Mouse (Mus musculus) mouse trophoblast stem cell (cell line): Measurements from ENCODE around the gene Ephb3.
"Not testable (repeated sequence)": the region's sequence is repeated elsewhere in the genome, so short reads cannot be mapped to it uniquely, and the experiment has no call there.

ENCODE experiments used
- in situ Hi-C, 2 experiments: fragments of 300-500 bp; cut with MseI, MboI; formaldehyde crosslinking; loops; 2 replicates in 1 of 2; 3 replicates in 1 of 2; pipeline ENCODE4 v1.15.1; 2025

The Ephb3 gene

DNA sequence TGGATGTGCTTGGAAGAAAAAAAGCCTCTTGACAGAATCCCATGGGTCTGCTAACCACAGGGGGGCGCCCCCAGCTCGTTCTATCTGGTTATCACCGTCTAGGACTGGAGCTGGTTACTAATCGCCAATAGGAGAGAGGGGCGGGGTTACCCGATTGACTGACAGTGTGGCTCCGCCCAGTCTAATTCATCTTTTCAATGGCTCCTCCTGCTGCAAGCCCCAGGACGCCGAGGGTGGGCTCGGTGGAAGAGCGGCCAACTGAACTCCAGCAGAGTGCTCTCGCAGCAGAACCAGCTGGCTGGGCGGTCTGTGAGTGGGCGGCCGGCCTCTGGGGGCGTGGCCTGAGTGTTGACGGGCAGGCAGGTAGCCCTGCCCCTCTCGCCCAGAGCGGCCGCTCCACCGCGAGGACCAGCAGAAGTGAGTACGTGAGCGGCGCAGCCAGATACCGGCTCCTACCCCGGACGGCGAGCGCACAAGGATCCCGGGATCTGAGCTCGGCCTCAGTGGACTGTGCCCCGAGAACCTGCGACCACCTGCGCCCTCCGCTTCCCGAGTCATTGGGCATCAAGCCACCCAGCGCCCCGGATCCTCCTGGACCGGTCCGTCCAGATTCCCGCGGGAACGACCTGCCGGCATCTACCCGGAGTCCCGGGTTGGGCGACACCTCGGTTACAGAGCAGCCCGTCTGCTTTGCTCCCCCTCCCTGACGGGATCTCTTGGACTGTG is at the start of gene Ephb3:
Gene Ephb3 (plus strand): TSS at position 389 of the 726 bp plus-strand sequence.
- in situ Hi-C loops: loop anchor here (5.0 kb wide), 1 partner anchor 188 kb away; no protein-coding TSS in a partner anchor

DNA sequence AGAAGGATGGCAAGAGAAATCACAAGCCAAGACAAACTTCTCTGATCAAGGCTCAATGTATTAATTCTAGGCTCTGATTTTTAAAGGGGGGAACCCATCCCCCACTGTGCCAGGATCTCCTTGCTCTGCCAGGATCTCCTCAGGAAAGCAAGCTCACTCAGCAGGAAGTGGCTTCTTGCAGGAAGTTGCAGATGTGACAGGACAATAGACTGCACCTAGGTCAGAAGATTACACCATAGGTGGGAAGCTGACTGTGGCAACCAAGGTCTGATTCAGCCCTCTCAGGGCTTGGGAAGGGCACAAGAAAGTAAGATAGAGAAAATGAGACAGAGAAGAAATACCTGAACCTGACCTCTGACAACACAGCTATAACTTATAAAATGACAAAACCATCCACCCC is 48.3 kb upstream of the Ephb3 start:
- in situ Hi-C loops: not testable (repeated sequence)

DNA sequence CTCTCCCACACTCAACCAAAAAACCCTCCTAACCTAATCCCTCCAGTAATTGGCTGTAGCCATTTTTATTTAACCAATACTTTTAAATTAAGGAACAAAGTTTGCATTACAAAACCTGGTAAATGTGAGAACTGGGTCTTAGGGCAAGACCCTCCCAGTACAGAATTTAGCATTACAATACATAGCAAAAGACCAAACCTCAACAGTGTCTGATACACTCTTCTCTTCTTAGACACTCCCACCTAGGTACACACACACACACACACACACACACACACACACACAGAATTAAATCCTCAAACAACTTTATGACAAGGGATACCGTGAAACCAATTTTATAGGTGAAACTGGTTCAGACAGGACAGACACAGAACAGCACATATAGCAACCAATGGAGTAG is 45.3 kb upstream of the Ephb3 start:
- in situ Hi-C loops: not testable (repeated sequence)

DNA sequence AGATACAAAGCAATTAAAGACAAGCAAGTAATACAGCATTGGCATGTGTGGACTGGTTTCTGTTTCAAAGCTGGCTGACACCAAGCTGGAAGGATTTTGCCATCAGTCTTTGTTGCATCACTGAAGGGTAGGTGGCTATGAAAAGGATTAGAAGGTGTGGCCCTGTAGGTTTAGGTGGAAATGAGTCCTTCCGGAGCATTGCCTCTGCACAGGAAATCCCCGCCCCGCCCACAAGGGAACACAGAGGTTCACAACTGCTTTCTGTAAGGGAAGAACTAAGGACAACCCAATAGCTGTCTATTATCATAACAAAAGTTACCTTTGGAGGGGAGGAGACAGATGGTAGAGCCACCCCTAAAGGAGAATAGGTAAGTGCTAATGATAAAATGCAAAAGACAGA is 41.1 kb upstream of the Ephb3 start:
- in situ Hi-C loops: not testable (repeated sequence)

DNA sequence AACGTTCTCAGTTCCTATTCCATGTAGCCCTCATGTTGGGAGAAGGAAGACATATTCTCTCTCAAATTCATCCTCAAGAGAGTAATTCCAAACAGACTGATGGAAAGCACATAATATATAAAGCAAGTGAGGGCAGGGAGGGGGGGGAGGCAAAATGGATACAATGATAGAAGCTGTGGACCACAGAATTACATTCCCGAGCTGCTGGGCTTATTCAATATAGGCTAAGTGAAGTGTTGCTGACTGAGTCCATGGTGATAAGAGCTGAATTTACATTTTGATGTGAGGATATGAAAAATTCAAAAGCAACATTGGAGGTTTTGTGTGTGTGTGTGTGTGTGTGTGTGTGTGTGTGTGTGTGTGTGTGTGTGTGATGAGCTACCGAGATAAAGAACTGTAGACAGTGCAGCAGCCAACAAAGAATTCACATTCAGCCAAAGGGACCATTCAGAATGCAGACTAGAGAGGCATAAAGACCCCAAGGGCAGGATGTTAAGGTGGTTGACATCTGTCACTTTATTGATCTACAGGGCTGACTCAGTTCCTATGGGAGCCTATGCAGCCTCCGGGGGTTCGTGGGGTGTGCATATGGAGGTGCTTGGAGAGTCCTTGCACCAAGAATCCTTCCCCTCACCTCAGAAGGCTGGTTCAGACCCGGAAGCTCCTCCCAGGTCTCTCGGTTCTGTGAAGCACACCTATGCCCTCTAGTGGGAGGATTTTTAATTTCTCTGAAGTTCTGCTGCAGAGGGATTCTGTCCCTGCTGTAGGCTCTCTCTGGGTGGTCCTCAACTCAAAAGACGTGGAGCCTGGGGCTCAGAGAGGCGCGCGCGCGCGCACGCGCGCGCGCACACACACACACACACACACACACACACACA is 39.0 kb upstream of the Ephb3 start:
- in situ Hi-C loops: not testable (repeated sequence)

DNA sequence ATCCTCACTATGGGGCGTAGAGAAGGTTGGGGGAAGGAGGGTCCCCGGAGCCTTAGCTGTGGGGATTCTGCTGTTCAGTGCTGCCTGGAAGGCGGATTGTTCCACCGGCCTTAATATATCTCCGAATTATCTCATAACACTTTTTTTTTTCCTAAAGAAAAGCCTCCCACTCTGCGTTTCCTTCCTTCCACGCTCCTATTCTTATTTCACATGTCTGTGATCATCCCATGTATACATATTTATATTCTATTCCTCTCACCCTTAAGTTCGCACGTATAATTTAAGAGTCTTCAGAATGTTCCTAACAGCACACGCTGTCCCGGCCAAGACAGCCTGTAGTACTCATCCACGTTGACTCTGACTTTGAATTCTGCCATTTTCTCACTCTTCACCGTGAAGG is 35.8 kb upstream of the Ephb3 start:
- in situ Hi-C loops: no loop called here

DNA sequence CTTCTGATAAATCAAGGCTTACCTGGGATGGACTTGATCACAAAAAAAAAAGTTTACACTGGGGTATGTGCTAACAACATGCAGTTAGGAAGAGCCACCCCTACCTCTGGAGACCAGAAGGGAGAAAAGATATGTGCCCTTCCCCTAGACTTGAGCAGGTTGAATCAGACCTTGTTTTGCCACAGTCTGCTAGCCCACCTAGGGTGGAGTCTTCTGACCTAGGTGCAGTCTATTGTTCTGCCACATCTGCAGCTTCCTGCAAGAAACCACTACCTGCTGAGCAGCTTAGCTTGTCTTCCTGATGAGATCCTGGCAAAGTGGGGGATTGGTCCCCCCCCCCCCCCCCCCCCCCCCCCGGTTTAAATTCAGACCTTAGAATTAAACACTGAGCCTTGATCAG is 29.3 kb upstream of the Ephb3 start:
- in situ Hi-C loops: loop anchor here (5.0 to 25.0 kb wide), 2 partner anchors 83 to 388 kb away; no protein-coding TSS in a partner anchor

DNA sequence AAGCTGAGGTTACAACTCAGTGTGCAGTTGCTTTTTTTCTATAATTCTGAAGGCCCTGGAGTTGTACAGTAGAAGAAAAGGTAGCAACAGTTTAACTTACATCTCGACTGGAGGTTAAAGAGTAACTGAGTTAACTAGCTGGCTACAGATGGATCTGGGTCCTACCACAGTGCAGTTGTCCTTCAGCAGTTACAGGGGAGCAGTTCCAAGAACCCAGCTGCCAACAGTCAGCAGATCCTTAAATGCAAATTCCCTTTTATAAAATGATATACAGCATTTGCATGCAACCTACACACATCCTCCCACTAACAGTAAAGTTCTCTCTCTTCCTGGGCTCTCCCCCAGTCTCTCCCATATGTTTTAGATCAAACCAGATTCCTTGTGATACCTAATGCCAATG is 22.4 kb upstream of the Ephb3 start:
- in situ Hi-C loops: loop anchor here in 1 of 2 experiments (25.0 kb wide), 1 partner anchor 395 kb away; no protein-coding TSS in a partner anchor

DNA sequence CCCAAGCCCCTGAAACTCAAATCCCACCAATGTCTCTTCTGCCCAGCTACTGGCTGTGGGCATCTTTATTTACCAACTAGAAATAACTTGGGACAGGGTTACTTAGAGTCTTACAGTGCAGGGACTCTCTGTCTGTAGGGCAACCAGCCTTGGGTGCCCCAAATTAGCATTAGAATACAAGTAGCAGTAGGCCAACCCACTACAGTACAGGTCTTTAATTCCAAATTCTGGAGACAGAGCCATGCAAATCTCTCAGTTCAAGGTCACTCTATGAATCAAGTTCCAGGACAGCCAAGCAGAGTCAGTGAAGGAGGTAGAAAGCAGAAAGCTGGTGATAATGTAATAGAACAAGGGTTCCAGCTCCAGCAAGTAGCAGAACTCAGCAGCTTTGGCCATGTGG is 19.9 kb upstream of the Ephb3 start:
- in situ Hi-C loops: loop anchor here in 1 of 2 experiments (25.0 kb wide), 1 partner anchor 397 kb away; no protein-coding TSS in a partner anchor

DNA sequence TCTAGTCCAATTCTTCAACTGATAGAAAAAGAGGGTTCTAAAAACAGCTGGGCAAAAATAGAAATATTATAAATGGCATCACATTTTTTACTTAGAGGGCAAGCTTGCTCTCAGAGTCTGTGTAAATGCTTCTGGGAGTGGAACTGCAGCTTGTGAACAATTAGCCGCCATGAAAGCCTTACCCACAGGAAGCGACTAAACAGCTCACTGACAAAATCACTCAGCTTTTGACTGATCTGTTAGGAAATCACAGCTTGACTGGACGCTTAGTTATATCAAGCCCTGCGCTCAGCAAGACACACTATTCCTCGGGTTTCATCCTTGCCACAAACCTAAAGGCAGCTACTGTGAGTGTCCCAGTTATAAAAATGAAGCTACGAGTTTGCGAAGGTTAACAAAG is 17.0 kb upstream of the Ephb3 start:
- in situ Hi-C loops: loop anchor here in 1 of 2 experiments (25.0 kb wide), 1 partner anchor 400 kb away; no protein-coding TSS in a partner anchor

DNA sequence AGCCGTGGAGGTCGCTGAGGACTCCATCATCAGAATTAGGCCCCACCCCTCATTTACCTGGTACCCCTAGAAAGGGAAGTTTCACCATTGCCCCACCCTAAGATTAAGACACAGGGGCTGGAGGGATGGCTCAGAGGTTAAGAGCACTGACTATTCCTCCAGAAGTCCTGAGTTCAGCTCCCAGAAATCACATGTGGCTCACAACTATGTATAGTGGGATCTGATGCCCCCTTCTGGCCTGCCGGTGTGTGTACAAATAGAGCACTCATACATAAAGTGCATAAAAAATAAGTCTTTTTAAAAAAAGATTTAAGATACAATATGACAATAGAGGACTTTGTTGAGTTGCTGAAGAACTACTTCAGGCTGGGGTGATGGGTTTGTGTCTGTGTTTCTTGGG is 16.2 kb upstream of the Ephb3 start:
- in situ Hi-C loops: loop anchor here in 1 of 2 experiments (25.0 kb wide), 1 partner anchor 401 kb away; no protein-coding TSS in a partner anchor

DNA sequence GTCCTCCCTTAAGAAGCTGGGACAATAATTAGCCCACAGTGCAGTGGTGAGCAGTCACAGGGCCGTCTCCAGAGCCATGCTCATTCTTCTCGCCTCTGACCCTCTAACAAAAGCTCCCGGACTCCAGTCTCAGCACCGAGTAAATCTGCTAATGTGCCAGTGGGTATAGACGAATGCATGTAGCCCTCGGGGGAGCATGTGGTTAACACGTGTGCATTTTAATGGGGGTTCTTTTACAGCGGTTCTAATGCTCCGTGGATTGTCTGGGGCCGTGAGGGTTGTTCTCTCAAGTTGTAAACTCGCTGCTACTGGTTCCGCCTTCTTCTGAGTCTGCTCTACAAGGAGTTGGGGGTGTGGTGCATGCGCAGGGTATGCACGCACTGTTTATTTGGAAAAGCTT is 13.0 kb upstream of the Ephb3 start:
- in situ Hi-C loops: loop anchor here in 1 of 2 experiments (25.0 kb wide), 1 partner anchor 404 kb away; no protein-coding TSS in a partner anchor

DNA sequence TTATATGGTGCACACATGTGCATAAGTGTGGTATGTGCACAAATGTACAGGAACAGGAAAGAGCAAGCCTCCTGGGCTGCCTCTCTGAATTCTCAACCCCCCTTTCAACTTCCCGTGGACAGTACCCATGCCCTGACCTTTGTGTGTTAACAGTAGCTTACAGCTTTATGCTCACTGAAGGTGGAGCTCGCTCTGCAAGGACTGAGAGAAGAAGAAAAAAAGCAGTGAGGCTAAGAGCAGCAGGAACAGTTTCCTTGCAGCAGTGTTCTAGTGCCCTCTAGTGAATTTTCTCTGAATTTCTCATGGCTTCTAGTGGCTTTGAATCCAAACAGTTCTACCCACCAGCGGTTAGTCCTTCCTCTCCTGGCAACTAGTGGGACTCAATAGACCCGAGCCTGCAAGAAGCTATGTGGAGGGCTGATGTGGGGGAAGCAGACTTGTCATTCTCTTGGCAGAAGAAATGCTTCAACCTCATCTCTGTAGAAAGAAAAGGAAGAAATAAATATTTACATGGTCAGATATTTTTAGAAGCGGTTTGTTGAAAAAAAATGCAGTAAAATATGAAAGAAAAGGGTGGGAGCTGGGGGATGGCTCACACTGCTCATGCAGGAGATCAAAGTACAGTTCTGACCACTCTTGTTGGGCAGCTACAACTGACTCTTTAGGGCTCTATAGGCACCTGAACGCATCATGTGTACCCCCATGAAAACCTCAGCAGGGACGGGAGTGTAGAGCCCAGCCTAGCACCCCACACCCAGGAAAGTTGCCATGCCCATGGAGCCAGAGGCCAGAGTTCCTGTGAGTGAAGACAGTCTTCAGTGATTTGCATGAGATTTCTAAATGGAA is 11.8 kb upstream of the Ephb3 start:
- in situ Hi-C loops: loop anchor here in 1 of 2 experiments (25.0 kb wide), 1 partner anchor 405 kb away; no protein-coding TSS in a partner anchor

DNA sequence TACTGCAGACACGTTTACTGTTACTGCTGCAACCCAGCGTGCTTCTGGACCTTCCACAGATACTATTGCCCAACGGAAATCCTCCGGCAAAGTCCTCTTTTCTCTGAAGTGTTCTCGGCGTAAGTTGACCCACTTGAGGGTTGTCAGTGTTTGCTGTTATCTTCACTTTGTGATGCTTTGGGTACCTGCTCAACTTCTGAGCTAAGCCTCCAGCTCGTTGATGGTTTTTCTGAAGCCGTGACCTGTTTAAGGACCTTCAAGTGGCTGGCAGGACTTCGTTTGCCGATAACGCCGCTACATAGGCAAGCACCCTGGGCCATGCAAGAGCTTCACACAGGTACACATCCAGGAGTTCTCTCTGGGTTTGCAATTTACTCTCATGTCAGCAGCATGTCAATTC is 10.4 kb upstream of the Ephb3 start:
- in situ Hi-C loops: loop anchor here in 1 of 2 experiments (25.0 kb wide), 1 partner anchor 407 kb away; no protein-coding TSS in a partner anchor

DNA sequence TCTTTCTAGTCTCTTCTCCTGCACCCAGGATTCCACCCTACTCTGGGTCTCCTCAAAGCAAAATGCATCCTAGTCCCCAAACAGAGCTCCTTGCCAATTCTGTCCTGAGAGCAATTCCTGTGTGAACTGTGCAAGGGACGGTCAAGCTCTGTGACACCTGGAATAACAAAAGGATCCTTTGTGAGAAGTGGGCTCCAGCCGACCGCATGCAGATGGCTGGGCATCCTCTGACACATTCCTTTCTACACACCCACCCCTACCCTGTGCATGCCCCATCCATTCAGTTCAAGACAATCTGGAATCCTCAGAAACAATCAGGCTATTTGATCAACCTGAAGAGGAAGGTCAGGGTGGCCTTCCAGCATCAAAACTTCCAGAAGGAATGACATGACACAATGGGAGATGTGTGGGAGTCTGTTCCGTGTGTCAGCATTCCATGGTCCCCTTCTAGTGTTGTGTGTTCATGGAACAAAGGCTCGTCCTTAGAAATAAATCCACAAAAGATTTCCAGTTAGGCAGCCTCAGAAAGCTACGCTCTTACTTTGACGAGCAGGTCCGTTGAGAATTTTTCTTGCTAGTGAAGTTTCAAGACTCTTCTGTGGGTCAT is 9.2 kb upstream of the Ephb3 start:
- in situ Hi-C loops: loop anchor here in 1 of 2 experiments (25.0 kb wide), 1 partner anchor 408 kb away; no protein-coding TSS in a partner anchor

DNA sequence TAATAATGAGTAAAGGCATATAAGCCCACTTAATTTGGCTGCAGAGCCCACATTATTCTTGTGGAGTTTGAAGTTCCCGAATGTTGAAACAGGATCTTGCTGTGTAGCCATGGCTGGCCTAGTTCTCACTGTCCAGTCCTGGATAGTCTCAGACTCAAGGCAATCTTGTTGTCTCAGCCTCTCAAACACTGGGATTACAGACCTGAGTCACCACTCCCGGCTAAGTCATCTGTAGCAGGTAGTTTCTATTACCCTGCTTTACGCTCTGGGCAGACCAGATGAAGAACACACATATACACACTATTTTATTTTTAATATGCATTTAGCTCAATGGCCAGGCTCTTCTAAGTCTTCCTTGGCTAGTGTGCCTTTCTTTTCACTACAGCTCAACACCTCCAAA is 8.0 kb upstream of the Ephb3 start:
- in situ Hi-C loops: loop anchor here in 1 of 2 experiments (25.0 kb wide), 1 partner anchor 409 kb away; no protein-coding TSS in a partner anchor

DNA sequence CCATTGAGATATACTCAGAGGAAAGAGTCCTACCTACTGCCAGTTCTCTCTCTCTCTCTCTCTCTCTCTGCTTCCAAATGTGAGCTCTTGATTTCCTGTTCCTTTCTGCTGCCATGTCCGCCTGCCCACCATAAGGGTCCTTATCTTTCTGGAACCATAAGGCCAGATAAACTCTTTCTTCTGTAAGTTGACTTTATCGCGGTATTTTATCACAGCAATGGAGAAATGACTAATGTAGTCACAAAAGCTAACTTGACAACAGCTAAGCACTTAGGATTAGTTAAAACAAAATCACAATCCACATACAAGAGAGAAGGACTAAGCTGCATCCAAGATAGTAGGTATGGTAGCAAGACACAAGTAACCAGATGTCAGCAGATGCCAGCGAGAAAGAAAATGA is 7.0 kb upstream of the Ephb3 start:
- in situ Hi-C loops: loop anchor here in 1 of 2 experiments (25.0 kb wide), 1 partner anchor 410 kb away; no protein-coding TSS in a partner anchor

DNA sequence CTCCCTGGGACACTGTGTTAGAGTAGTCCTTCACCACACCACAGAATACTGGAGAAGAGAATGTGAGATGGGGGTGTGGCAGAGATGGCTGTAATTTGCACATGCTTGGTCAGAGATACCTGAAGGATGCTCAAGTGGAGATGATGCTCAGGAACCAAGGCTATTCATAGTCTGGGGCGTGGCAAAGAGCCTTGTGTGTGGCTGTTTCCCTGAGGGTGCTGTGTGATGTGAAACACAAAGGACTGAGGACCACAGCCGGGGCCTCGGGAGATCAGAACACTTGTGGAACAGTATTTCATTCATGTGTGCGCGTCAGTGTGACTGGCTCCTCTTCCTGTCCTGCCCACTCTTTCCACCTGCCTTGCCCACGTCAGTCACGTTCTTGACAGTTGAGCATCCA is 6.5 kb upstream of the Ephb3 start:
- in situ Hi-C loops: loop anchor here in 1 of 2 experiments (25.0 kb wide), 1 partner anchor 411 kb away; no protein-coding TSS in a partner anchor

DNA sequence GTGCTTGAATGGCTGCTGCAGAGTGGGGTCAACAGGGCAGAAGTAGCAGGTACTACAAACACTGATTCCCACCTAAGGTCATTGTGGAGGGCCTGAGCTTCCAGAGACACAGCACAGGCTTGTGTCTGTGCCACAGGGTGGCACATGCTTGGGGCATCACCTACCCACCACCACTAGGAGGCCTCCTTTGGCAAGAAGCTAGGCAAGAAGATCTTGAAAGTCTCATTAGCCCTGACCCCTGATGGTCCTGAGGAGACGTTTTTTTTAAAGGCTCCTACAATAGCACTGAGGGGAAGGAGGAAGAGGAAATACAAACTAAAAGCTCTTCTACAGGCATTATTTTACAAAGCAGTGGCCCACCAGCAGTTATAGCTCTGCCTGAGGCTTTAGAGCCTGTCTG is 6.0 kb upstream of the Ephb3 start:
- in situ Hi-C loops: loop anchor here in 1 of 2 experiments (25.0 kb wide), 1 partner anchor 411 kb away; no protein-coding TSS in a partner anchor

DNA sequence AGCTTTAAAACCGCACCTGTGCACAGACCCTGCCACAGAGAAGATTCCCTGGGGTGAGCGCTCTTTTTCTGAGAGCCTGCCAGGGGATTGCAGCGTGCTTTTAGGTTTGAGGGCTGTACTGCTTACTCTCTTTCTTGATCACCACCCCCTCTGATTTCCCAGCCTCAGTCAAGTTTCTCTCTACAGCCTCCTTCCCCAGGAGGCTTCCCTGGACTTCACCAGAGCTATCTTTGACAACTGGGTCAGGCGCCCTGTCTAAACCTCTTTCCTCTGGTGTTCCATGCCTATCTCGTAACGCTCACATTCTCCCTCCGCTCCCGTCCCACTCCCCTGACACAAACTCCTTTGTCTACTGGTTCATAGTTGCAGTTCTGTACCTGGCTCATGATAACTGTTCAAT is 5.1 kb upstream of the Ephb3 start:
- in situ Hi-C loops: loop anchor here in 1 of 2 experiments (25.0 kb wide), 1 partner anchor 412 kb away; no protein-coding TSS in a partner anchor
